Mouse (Mus musculus): ENCODE measurements around the gene Gngt2.

The Gngt2 gene

DNA sequence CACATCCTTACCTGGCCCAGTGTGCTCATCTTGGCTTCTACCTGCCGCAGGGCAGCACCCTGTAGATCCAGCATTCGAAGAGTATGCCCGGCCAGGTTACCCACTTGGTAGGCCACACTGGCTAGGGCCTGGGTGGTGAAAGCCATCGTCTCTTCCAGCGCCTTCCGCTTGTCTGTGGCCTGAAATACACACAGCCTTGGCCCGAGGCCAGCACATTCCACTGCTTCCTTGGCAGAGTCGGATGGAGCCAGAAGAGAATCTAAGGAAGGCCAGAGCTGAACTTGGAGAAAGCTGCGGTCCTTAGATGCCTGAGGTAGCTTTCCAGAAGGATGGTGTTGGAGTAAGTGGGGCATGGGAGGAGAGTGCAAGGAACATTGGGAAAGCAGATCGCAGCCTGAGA lies at the start of gene Gngt2:
Gene Gngt2, plus strand, starts transcription at position 158 of the 400 bp plus-strand sequence.
- DNase-seq (ENCODE audit: low spot score in 2 of 2) = no peak

DNA sequence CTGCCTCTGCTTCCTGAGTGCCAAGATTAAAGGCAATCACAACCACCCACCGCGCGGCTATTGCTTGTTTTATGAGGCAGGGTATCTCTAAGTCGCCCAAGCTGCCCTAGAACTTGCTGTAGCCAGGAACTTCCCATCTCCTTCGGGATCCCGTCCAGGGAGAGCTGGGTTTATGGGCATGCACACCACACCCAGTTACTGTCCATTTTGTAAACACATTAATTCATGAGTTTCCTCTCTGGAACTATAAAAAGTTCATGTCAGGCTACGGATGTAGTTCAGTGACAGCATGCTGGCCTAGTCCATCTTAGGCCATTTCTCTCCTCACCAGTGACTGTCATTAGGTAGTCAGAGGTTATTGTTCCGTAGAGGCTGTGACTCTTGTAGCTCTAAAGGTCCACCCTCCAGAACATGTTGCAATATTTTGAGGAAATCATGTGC lies 47.5 kb upstream of the Gngt2 start:
- no peak for DNase-seq (ENCODE audit: low spot score in 2 of 2)

DNA sequence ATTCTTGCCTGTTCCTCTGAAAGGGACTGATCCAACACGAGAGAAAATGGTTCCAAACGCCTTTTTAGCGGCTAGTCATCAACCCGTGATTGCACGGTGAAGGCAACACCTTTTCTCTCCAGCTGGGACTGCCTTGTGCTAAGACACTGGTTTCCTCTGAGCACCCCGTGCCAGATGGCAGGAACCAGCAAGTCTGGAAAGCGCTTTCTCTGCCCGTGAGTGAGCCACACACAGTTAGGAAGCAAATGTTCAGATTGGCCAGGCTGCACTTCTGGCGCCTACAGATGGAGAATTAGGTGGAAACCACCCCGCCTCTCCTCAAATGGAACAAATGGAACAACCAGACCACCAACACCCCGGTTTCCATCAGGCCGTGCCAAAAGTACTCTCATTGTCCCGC lies 45.2 kb upstream of the Gngt2 start:
- no peak for DNase-seq (ENCODE audit: low spot score in 2 of 2)

DNA sequence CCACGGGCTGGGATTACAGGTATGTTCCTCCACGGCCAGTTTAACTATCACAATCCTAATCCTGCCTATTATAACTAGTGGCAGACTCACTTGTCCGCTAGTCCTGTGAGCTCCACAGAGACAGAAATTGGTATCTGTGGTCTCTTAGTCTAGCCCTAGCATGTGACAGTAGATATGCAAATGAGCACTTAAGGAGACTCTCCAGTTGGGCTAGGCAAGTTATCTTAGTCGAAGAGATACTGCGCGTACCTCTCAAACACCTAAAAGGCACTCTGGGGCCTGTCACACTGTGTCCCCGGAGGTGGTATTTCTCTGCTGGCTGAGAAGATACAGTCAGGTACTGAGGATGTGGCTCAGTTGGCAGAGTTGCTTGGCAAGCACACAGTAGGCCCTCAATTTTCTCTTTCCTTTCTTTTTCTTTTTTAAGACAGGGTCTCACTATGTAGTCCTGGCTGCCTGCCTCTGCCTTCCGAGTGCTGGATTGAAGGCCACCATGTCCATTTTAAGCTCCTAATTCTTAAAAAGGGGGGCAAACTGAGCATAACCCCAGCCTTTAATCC lies 44.0 kb upstream of the Gngt2 start:
- DNase-seq (ENCODE audit: low spot score in 2 of 2) = no peak

DNA sequence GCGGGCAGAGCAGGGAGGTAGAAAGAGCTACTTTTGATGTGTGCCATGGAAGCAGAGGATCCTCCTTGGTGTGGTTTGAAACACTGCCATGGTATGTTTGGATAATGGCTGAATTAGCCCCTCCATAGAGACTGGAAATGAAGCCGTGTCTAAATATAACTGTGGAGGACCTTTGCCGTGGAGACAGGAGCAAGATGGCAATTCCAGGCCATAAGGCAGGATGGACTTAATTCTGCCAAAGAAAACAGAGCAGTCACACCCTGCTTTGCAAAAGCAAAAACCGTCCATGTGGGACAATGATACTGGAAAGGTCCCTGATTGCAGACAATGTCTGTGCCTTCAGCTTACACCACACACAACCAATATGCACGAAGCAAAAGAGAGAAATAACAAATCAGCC lies 42.8 kb upstream of the Gngt2 start:
- DNase-seq (ENCODE audit: low spot score in 2 of 2) = no peak

DNA sequence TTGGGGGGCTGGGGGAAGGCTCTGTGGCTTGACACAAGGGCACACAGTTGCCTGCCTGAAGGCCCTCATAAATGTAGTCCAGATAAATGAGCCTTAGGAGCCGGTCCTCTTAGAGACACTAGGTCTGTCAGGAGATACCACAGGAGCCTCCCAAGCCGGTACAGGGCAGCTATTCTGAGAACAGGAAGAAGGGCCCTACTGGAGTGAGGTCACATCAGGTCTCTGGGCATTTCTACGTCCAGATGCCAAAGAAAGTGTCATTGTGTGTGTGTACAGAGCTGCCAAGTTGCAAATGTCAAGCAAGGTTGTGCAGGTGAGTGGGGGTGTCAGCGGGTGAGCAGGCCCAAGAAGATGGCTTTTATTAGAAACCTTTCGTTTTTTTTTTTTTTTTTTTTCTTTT lies 41.4 kb upstream of the Gngt2 start:
- DNase-seq (ENCODE audit: low spot score in 2 of 2) = no peak

DNA sequence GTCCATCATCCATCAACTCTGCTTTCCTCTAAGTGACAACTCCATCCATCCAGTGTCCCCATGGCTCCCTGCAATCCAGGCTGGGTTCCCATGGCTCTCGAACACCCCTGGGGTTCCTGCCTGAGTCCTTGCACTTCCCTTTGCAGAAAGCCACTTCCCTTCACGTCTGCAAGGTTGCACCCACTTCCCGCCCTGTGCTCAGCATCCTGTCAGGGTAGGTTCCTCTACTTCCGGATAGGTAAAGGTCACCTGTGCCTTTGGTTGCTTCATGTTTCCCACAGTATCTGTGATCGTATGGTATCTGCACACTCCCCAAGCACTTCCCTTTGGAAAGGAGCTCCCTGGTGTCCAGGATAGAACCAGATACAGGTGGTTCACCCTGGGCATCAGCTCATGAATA lies 32.0 kb upstream of the Gngt2 start:
- no peak for DNase-seq (ENCODE audit: low spot score in 2 of 2)

DNA sequence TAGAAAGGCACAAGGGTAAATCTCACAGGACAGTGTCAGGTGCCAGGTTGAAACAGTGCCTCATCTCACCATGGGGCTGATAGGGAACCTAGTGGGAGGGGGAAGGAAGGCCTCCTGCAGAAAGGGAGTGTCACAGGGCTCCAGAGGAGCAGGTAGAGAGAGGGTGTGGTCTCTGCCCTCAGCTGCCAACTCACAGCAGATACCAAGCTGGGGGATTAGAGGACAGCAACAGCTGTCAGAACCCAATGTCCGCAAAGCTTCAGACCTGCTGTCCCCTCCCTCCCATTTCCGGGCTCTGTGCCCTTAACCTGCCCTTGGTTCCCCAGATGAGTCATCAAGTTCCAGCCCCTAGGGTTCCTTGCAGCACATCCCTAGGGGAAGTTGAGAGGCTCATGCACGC lies 31.5 kb upstream of the Gngt2 start:
- peak in 1 of 2 experiments; percentile 33 for DNase-seq (ENCODE audit: low spot score in 2 of 2)

DNA sequence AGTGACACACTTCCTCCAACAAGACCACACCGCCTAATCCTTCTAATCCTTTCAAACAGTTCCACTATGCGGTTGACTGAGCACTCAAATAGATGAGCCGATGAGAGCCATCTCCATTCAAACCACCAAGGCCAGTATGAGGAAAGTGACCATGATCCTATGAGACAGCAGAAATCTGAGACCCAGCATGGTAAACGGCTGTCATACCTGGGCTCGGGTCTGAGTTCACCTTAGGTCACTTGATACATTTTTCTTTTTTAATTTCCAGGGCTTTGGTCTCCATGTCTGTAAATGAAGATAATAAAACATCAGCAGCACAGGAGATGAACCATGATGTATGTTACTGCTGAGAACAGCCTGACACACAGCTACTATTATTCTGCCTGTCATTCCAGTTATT lies 29.1 kb upstream of the Gngt2 start:
- no peak for DNase-seq (ENCODE audit: low spot score in 2 of 2)

DNA sequence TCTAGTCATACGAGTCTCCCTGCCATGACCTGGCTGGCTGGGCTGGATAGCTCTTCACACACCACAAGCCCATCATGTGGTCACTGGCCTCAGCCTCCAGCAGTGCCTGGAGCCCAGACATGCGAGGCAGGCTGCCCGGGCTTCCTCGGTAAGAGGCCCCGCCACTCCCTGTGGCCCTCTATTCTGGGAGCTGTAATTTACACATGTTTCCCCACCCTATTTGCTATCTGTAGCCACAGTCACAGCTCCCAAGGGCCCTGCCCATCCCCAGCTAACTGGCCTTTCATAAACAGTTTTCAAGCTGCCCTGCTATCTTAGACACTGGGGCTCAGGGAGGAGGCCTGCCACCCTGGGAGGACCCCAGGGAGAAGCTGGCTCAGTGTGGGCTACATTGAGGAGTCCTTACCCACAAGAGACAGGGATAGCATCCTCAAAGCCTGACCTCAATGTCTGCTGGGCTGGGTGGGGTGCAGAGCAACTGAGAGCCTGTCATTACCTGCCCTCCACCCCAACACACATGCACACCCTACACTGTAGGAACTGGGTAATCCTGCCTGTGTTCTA lies 28.5 kb upstream of the Gngt2 start:
- peak; percentile 64 for DNase-seq (ENCODE audit: low spot score in 2 of 2)

DNA sequence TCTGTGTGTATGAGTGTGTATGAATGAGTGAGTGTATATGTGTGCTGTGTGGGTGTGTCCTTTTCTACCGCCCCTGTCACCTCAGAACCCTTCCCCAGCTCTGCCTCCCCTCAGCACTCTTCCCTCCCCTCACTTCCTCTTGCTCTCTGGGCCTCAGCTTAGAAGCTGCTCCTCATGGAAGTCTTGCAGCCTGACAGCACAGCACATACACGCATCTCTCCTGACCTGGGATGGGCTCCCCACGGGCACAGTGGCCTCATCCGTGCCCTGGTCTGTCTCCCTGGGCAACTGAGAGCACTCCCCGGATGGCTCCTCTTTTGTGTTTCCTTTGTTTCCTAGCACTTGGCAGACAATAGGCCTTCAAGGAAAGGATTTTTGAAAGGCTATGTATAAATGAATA lies 27.4 kb upstream of the Gngt2 start:
- DNase-seq (ENCODE audit: low spot score in 2 of 2) = no peak

DNA sequence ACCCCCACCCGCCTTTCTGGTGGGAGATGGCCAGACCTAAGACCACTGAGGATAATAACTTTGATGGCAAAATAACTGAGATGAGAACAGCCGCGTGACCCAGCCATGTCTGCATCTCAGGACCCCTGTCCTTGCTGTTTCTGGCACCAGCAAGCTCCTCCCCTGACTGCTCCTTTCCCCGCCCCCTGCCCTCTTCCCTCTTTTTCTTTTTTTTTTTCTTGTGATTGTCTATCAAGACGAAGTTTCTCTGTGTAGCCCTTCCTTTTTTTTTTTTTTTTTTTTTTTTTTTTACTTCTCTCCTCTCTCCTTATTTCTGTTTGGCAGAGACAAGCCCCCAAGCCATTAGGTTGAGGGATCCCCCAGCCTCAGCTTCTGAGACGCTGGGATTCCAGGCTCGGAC lies 26.2 kb upstream of the Gngt2 start:
- DNase-seq (ENCODE audit: low spot score in 2 of 2) = no peak

DNA sequence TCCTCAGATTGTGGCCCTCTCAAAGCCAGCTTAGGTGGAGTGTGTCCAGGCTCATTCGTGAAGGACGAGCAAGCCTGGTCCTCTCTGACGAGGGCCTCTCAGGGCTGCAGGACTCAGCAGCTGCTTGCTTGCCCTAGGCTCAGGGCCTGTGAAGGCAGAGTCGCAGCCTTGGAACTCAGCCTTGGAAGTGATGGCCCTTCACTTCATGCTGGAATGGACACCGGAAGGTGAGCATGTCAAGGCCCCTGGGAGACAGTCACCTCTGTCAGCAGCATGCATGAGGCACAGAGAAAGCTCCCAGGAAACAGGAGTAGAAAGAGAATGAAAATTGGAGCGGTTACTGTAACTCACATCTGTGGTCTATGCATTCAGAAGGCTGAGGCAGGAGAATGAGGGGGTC lies 25.3 kb upstream of the Gngt2 start:
- DNase-seq (ENCODE audit: low spot score in 2 of 2) = no peak

DNA sequence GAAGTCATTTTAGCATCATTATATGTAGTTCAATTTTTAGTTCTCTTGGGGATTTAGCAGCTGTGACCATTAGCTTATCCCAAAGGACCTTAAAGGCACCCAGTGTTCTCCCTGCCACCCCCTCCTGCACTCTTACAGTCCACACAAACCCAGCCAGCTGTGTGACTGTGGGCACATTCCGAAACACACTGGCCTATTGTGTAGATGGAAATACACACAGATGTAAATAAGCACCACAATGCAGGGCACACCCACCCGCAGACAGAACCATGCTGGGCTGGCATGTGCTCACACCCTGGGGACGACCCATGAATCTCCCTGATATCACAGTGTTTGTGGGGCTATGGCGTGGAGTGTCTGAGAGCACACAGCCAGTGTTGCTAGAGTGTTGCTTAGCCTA lies 24.8 kb upstream of the Gngt2 start:
- DNase-seq (ENCODE audit: low spot score in 2 of 2) = no peak

DNA sequence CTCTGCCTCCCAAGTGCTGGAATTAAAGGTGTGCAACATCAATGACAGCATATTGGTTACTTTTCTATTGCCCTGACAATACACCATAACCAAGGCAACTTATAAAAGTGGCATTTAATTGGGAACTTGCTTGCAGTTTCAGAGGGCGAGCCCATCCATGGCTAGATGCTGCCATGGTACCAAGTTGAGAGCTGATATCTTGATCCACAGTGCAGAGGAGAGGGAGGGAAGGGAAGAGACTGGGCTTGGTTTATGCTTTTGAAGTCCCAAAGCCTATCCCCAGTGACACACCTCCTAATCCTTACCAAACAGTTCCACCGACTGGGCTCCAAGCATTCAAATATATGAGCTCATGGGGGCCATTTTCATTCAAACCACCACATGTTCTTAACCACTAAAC lies 22.9 kb upstream of the Gngt2 start:
- no peak for DNase-seq (ENCODE audit: low spot score in 2 of 2)

DNA sequence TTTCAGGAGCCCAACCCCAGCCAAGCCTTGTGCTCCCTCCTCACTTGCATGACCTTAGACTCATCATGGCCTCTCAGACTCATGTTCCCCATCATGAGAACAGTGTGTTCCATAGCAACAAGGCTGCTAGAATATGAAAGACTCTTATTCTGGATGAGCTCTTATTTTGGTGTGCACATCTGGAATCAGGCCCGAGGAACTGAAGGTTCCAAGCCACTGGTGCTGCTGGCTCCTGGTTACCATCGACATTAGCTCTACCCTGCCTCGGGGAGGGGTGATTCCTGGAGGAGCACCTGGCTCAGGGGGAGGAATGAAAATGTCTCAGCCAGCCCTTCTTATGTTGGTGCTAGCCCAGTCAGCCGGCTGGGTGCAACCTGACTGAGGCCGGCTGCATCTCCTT lies 22.2 kb upstream of the Gngt2 start:
- DNase-seq (ENCODE audit: low spot score in 2 of 2) = no peak

DNA sequence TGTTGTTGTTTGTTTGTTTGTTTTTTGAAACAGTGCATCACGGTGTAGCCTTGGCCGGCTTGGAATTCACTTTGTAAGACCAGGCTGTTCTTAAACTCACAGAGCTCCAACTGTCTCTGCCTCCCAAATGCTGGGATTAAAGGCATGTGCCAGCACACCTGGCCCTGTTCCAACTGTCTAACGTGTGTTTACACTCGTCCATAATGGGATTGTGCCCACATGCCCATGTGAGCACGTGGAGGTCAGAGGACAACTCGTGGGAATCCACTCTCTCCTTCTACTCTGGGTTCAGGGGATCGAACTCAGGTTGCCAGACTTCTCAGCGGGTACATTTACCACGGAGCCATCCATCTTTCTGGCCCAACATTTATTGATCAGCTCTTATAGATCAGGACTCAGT lies 21.6 kb upstream of the Gngt2 start:
- DNase-seq (ENCODE audit: low spot score in 2 of 2) = no peak

DNA sequence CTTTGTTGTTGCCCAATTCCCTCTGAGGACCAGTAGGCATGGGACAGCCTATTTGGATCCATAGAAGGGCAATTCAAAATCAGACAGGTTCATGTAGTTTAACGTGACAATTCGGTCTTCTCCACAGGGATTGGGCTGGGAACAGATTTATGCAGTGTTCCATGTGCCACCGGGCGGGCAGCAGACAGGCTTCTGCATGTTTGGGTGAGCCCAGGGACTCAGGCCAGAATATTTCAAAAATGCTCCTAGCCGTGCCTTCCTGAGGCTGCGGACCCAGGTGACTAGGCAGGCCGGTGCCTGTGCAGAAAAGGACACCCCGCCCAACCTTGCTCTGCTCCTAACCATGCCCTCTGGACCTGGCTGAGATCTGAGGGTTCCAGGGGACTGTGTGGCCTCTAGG lies 17.9 kb upstream of the Gngt2 start:
- no peak for DNase-seq (ENCODE audit: low spot score in 2 of 2)

DNA sequence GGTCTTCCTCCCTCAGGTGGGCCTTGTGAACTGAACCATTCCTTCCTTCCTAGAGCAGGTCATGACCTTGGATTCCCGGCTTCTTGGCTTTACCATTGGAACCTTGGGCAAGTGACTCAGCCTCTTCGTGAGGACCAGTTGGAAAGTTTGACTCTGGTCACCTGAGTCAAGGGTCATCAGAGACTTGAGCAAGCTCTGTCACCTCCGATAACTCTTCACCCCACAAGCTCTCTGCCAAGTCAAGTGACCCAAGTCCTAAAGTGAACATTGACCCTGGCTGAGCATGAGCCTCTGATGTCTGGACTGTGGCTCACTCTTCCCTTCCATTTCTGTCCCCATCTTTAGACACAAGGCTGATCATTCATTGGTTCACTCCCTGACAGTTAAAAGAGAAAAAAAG lies 15.5 kb upstream of the Gngt2 start:
- DNase-seq (ENCODE audit: low spot score in 2 of 2) = no peak

DNA sequence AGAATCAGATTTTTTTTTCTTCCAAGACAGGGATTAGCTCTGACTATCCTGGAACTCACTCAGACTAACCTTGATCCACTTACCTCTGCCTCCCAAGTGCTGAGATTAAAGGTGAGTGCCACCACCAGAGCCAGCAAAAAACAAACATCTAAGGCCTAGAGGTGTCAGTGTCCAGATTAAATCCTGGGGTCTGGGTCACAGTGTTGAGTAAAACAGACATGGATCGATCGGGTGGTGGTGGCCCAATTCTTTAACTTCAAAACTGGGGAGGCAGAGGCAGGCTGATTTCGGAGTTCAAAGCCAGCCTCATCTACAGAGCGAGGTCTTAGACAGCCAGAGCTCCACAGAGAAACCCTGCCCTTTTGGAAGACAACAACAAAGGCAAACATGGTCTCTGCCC lies 14.6 kb upstream of the Gngt2 start:
- DNase-seq (ENCODE audit: low spot score in 2 of 2) = no peak

DNA sequence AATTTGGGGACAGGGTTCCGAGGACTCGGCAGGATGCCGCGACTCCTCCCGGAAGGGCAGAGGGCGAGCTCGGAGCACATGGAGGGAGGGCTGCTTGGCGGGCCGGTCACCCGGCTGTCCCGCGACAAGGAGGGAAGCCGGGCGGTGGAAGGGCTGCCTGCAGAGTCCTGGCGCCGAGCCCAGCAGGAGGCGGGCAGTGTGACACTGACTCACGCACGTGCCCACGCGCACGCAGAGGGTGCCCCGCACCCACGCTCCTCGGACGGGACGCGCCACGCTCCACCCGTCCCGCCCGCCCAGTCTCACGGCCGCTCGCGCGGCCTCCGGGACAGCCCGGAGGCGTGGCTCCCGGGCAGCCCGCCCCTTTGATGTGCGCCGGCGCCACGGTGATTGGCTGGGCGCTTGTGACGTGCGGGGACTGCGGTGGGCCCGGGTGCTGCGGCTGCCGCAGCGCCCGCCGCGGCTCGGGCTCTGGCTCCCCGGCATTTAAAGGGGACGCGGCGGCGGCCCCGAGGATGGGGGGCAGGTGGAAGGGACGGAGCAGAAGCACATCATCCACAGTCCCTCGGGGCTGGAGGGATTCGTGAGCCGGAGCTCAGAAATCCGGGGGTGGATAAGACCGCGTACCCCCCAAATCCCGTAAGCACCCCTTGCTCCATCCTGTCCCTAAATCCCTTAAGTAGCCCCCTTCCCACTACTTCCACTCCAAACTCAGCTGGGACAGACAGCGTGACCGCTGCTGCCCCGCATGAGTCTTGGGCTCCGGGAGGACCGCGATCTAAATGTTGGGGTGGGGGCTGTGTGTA lies 12.7 kb upstream of the Gngt2 start, which contains the start of gene Phospho1:
Gene Phospho1, plus strand, starts transcription at position 429 of the 806 bp plus-strand sequence.
- peak; percentile 84 to 90 for DNase-seq (ENCODE audit: low spot score in 2 of 2)

DNA sequence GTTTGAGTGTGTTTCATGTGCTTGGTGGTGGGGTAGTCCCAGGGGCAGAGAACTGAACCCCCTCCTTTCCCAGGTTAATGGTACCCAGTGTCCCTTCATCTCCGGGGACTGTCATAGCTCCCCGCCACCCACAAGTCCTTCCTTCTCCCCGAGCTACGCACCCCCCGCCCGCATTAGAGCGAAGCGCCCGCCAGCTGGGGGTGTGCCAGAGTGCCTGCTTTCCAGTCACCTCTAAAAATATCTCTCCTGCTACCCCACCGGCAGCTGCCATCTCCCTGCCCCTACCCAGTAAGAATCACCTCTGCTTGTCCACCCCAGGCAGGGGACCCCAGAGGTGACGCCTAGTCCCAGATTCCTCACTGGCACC lies 12.2 kb upstream of the Gngt2 start:
- no peak for DNase-seq (ENCODE audit: low spot score in 2 of 2)

DNA sequence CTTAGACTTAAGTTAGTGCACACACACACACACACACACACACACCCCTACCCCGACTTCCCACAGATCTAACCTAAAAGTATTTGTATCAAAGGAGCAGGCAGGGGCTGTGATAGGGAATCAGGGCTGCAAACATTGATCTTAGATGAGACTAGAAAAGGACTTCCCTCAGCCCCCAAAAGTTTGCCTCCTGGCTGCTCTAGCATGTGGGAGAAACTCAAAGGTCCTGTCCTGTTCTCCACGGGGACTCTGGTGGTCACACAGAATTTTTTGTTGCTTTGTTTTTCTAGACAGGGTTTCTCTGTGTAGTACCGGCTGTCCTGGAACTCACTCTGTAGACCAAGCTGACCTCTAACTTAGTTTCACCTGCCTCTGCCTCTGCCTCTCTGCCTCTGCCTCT lies 11.4 kb upstream of the Gngt2 start:
- DNase-seq (ENCODE audit: low spot score in 2 of 2) = no peak
